Mouse (Mus musculus): Measurements from ENCODE around the gene Cox19.

DNA sequence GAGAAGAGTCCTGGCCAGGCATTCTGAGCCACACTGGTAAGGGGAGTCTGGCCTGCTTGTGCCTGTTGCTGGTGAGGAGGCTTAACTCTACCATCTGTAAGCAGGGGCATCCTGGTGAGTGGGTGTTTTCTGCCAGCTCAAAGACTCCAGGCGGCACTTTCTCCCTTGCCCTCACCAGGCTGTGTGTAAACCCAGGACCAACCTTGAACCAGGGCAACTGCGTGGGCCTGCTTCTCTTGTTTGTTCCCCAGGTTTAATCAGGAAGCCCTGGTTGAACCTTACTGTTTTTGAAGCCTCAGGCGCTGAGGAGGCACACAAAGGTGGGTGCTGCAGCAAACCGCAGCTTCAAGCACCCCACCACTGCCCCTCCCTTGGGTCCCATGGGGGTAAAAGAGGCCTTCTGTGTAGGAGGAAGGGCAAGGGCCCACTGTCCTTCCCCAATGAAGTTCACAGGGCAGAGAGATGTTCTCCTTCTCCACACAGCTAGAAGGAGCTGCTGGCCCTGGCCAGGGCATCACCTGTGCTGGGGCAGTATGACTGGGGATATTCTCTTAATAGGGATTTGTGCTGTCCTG, 16.8 kb upstream of the Cox19 start:
- TF ChIP-seq CTCF (IDR thresholded peaks at IDR 0.05; ENCODE audit: low read depth): no peak
- TF ChIP-seq EP300 (IDR thresholded peaks at IDR 0.05; ENCODE audit: low read depth): no peak

Measured in heart, postnatal 0 days (tissue).